Mouse (Mus musculus) c-Kit-positive CD71-positive TER-119-negative erythroid progenitor cells, embryonic 14.5 days (primary cell): ENCODE data around the gene Cab39l.

ENCODE experiments used
- DNase-seq: peaks from one replicate; pipeline ENCODE4 v3.0.0-alpha.2; 2013; ENCODE audit warnings: low read depth

Gene Cab39l

DNA sequence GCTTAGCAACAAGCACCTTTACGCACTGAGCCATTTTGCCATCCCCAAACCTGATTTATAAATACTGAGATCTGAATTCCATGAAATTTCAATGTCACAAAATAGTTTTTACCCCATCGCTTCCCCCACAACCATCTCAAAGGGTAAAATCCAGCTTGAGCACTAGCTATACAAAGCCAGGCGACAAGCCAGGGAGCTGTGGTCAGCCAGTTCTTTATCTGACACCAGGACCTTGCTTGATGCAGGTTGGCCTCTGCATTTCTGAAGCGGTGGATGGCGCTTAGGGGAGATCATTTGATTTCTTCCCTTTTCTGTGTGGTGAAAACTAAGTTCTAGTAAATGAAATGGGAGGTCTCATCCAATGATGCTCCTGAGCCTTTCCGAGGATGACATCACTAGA lies 191.3 kb downstream of the Cab39l start:
- DNase-seq, result no peak

DNA sequence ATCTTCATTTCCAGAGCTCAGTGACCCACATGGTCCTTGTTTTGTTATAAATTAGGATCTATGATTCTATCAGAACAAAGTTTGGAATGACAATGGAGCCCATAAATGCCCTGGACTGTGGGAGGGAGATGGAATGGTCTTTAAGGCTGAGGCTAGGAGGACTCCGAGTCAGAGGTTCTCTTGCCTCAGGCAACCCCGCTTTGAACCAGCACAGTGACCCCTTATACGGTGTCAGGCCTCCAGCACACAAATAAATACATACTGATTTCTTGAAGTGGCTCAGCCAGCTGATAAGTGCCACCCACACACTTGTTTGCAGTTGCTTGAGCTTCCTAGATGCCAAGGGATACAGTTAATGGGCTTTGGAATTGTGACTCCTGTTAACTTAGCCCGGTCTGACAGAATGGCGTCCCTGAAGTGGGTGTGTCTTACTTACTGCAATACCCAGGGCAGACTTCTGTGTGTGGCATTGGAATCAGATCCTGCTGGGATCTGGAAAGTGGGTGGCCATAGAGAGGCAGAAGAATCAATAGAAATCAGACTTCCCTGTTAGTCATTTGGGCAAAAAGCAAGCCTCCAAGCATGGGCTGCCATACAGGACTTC lies 192.6 kb downstream of the Cab39l start:
- no peak for DNase-seq

- no peak for DNase-seq
These were observed 193.2 kb downstream of the Cab39l start for GRCm38 (mm10) chr14:59633988-59634387.
